Mouse (Mus musculus) embryonic facial prominence, embryonic 14.5 days (tissue): ENCODE measurements around the gene 3110082I17Rik. TPM values are rescaled to one million over a fixed set of nuclear protein-coding genes. Genes with fewer than 3 reads are reported as not detected.

Experiments used
- ATAC-seq: fragments of 200-750 bp; cut with Nextera tagmentation; 2 replicates; pipeline ENCODE4 v1.8.0; 2017; ENCODE audit warnings: low read depth, moderate number of reproducible peaks, moderate TSS enrichment
- DNase-seq: peaks from one replicate; pipeline ENCODE4 v3.0.0-alpha.2; 2015; ENCODE audit warnings: low spot score
- H3K27ac ChIP-seq: fragments of 300-500 bp; sonication (generic); replicated peaks from 2 replicates; pipeline ENCODE4 v1.5.1; 2014; ENCODE audit warnings: low read depth, mild to moderate bottlenecking, low read length, moderate library complexity
- H3K27me3 ChIP-seq: fragments of 300-500 bp; sonication (generic); replicated peaks from 2 replicates; pipeline ENCODE4 v1.6.1; 2014; ENCODE audit warnings: low read length; ENCODE audit not compliant: control insufficient read depth, insufficient read depth
- H3K36me3 ChIP-seq: fragments of 300-500 bp; sonication (generic); 2 replicates; pipeline ENCODE4 v1.6.1; 2014; ENCODE audit warnings: low read length, mixed read lengths; ENCODE audit not compliant: control insufficient read depth, insufficient read depth
- H3K4me1 ChIP-seq: fragments of 300-500 bp; sonication (generic); 2 replicates; pipeline ENCODE4 v1.6.1; 2014; ENCODE audit warnings: antibody characterized with exemption, low read length; ENCODE audit not compliant: control insufficient read depth, insufficient read depth
- H3K4me2 ChIP-seq: fragments of 300-500 bp; sonication (generic); 2 replicates; pipeline ENCODE4 v1.6.1; 2014; ENCODE audit warnings: low read depth, mild to moderate bottlenecking, low read length, moderate library complexity, mixed read lengths
- H3K4me3 ChIP-seq: fragments of 300-500 bp; sonication (generic); 2 replicates; pipeline ENCODE4 v1.5.1; 2014; ENCODE audit warnings: low read depth, mild to moderate bottlenecking, low read length
- H3K9ac ChIP-seq: fragments of 300-500 bp; sonication (generic); 2 replicates; pipeline ENCODE4 v1.6.1; 2014; ENCODE audit warnings: low read depth, mild to moderate bottlenecking, low read length, moderate library complexity, mixed read lengths
- H3K9me3 ChIP-seq: fragments of 300-500 bp; sonication (generic); 2 replicates; pipeline ENCODE4 v1.6.1; 2016; ENCODE audit warnings: low read length; ENCODE audit not compliant: control insufficient read depth
- WGBS: fragments of 180-500 bp; shearing (Covaris S2); extraction: QIAGEN DNeasy Blood & Tissue Kit; methylation state at CpG from one replicate; pipeline ENCODE4 v1.1.7; 2014; 5-methylcytosine and 5-hydroxymethylcytosine counted together
- polyA plus RNA-seq: library from polyadenylated mRNA; unstranded; fragments of >200 nt; fragmentation: Nextera tagmentation; extraction: Ambion mirVana; gene quantifications from 2 replicates; pipeline ENCODE4 v1.2.1, GENCODE M21; 2014

3110082I17Rik gene
- polyA plus RNA-seq, 1 experiment from 2014 or later = 24.7 TPM

GRCm38 (mm10) chr5:139387329-139388194 is 72.8 kb downstream of the 3110082I17Rik start:
- no peak overlapping the region for H3K4me3 ChIP-seq
- H3K9ac ChIP-seq = no peak overlapping the region
- peak overlapping the region; percentile 24; the same call in 1 of the 2 replicates for H3K27ac ChIP-seq
- ATAC-seq (no peak), DNase-seq (no peak)
- H3K36me3 ChIP-seq = 0 out of 2 replicates have a peak, but pooled peaks cover 4% of the 10 kb centered on the region
- no peaks in the 10 kb centered on the region for H3K27me3 ChIP-seq
- peaks cover 13% of the 10 kb centered on the region for H3K4me1 ChIP-seq
- no peak overlapping the region for H3K4me2 ChIP-seq
- WGBS = 83% methylated on average over 8 of the region's 10 CpGs
- no peaks in the 10 kb centered on the region for H3K9me3 ChIP-seq

GRCm38 (mm10) chr5:139386047-139386446 is 74.3 kb downstream of the 3110082I17Rik start:
- peaks cover 15% of the 10 kb centered on the region for H3K4me1 ChIP-seq
- no peak overlapping the region for H3K4me2 ChIP-seq
- no peak for DNase-seq
- no peaks in the 10 kb centered on the region for H3K36me3 ChIP-seq
- H3K9ac ChIP-seq = no peak overlapping the region
- no peaks in the 10 kb centered on the region for H3K27me3 ChIP-seq
- H3K4me3 ChIP-seq = no peak overlapping the region
- no peaks in the 10 kb centered on the region for H3K9me3 ChIP-seq
- 95% methylated on average over 5 of the region's 5 CpGs for WGBS
- no peak for ATAC-seq
- H3K27ac ChIP-seq = no peak overlapping the region

DNA sequence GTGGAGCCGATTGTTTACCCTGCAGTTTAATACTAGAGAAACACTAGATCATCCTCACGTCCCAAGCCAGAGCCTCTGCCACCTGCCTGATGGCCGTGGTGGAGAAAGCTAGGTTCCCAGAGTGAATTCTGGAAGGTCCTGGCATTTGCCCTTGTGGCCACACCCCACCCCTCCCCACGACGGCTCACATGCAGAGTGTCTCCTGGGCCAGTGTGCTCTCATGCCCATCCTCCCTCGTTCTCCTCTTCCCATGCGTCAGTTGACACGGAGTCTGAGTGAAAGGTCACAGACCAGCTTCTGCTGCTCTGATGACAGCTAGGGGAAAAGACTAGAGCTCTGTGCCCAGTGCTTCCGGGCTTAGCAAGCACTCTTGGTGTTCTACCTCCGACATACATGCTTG is 75.8 kb downstream of the 3110082I17Rik start:
- DNase-seq (no peak), ATAC-seq (no peak)
- WGBS = 56% methylated on average over 10 of the region's 10 CpGs
- Histone ChIP-seq H3K27me3 (no peaks in the 10 kb centered on the region), H3K36me3 (no peaks in the 10 kb centered on the region), H3K4me1 (peaks cover 17% of the 10 kb centered on the region), H3K27ac (no peak overlapping the region), H3K4me3 (no peak overlapping the region), H3K9me3 (no peaks in the 10 kb centered on the region), H3K9ac (no peak overlapping the region), H3K4me2 (no peak overlapping the region)

DNA sequence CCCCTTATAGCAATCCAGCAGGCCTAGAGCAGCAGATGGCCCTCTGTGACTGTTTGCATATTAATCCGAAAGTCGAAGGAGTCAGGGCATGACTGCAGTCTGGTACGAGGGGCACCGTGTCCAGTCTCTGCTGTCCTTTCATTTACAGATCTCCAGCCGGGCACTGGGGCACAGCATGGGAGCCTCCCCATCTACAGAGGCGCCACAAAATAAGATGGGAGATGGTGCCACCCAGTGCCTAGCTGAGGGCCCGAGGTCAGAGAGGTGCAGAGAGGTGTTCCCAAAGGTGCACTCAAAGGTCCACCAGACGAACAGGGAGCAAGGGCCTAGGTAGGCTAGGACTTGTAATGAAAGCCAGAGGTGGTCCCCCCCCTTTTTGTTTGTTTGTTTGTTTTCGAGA is 77.1 kb downstream of the 3110082I17Rik start:
- WGBS = 85% methylated on average over 9 of the region's 9 CpGs
- ATAC-seq = no peak

GRCm38 (mm10) chr5:139382760-139383159 is 77.6 kb downstream of the 3110082I17Rik start:
- Histone ChIP-seq H3K27ac (no peak overlapping the region), H3K36me3 (no peaks in the 10 kb centered on the region), H3K27me3 (no peaks in the 10 kb centered on the region), H3K9ac (no peak overlapping the region), H3K4me1 (peaks cover 27% of the 10 kb centered on the region), H3K9me3 (no peaks in the 10 kb centered on the region), H3K4me2 (peak overlapping the region; percentile 24; the same call in 1 of the 2 replicates), H3K4me3 (no peak overlapping the region)
- ATAC-seq = no peak
- no peak for DNase-seq
- 76% methylated on average over 8 of the region's 8 CpGs for WGBS

More for the DNA sequence above, 77.1 kb downstream of the 3110082I17Rik start:
- Histone ChIP-seq H3K4me2 (no peak overlapping the region), H3K36me3 (no peaks in the 10 kb centered on the region), H3K4me3 (no peak overlapping the region), H3K9ac (no peak overlapping the region), H3K27me3 (no peaks in the 10 kb centered on the region), H3K4me1 (peaks cover 22% of the 10 kb centered on the region), H3K9me3 (no peaks in the 10 kb centered on the region), H3K27ac (no peak overlapping the region)
- DNase-seq = no peak

- peak overlapping the region; percentile 24; the same call in 1 of the 2 replicates for H3K4me2 ChIP-seq
- no peaks in the 10 kb centered on the region for H3K36me3 ChIP-seq
- no peaks in the 10 kb centered on the region for H3K9me3 ChIP-seq
- H3K9ac ChIP-seq = no peak overlapping the region; the same call in 1 of the 2 replicates
- H3K27me3 ChIP-seq = no peaks in the 10 kb centered on the region
- H3K4me3 ChIP-seq = no peak overlapping the region
- WGBS = 86% methylated on average over 18 of the region's 18 CpGs
- H3K4me1 ChIP-seq = peaks cover 36% of the 10 kb centered on the region
- no peak overlapping the region for H3K27ac ChIP-seq
- no peak for ATAC-seq
- no peak for DNase-seq
These were observed 78.5 kb downstream of the 3110082I17Rik start for GRCm38 (mm10) chr5:139381586-139382513.

DNA sequence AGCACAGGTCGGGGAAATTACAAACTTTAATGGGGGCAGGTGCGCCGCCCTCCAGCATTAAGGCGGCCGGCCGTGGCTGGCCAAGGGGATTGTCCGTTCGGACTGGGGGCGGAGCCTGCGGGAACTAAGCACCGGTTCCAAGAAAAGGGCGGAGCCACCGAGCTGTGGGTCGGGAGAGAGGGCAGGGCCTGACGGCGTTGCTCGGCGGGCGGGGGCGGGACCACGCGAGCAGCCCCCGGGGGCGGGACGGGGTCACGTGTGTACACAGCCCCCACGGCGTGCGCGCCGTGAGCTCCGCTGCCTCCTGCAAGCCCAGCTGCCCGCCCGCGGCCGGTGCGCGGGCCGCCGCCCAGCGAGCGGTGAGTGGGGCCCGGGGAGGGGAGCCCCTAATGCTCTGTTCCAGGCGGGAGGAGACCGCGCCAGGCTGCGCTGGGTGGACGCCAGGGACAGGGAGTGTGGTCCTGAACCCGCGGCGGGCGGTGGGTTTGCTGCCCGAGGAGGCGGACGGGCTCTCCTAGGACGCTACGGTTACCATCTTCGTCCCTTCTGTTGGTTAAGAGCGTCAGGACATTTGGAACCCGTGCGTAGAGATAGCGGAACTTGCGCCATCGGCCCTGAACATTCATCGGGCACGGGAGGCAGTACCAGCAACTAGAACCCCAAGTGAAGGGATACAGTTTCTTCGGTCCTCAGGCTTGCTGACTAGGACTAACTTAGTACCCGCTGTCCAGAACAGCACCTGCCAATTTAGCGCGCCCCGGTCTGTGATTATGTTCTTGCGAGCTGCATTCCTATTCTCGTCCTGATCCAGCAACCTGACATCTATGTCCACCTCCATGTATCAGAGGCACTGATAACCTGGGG is 79.7 kb downstream of the 3110082I17Rik start:
- Histone ChIP-seq H3K9me3 (no peaks in the 10 kb centered on the region), H3K4me1 (peaks cover 36% of the 10 kb centered on the region), H3K9ac (peak overlapping the region; percentile 57), H3K27ac (peak overlapping the region; percentile 77; the same call in 1 of the 2 replicates), H3K36me3 (no peaks in the 10 kb centered on the region), H3K4me3 (peak overlapping the region; percentile 52), H3K27me3 (no peaks in the 10 kb centered on the region), H3K4me2 (peak overlapping the region; percentile 67)
- ATAC-seq = peak; percentile 82
- 2% methylated on average over 34 of the region's 73 CpGs for WGBS
- DNase-seq = peak; percentile 95
